Mouse (Mus musculus): Measurements from ENCODE around the gene Capn1. TPM values are rescaled to one million over a fixed set of nuclear protein-coding genes. Genes with fewer than 3 reads are reported as not detected.

Capn1 gene
- polyA plus RNA-seq, 1 experiment from 2014 or later: 6.8 TPM

DNA sequence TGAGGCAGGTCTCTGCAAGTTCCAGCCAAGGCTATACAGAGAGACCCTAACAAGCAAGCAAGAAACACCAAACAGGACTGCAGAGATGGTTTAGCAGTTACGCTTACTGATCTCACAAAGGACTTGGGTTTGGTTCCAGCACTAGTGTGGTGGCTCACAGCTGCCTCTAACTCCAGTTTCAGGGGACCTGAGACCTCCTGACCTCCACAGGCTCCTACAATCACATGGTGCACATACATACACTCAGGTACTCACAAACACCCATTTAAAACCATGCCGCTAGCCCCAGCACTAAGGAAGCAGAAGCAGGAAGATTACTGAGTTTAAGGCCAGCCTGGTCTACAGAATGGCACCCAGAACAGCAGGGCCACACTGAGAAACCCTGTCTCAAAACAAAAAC lies 50.9 kb downstream of the Capn1 start:
- 87% methylated on average over 2 of the region's 2 CpGs for WGBS (ENCODE audit: insufficient replicate concordance)

DNA sequence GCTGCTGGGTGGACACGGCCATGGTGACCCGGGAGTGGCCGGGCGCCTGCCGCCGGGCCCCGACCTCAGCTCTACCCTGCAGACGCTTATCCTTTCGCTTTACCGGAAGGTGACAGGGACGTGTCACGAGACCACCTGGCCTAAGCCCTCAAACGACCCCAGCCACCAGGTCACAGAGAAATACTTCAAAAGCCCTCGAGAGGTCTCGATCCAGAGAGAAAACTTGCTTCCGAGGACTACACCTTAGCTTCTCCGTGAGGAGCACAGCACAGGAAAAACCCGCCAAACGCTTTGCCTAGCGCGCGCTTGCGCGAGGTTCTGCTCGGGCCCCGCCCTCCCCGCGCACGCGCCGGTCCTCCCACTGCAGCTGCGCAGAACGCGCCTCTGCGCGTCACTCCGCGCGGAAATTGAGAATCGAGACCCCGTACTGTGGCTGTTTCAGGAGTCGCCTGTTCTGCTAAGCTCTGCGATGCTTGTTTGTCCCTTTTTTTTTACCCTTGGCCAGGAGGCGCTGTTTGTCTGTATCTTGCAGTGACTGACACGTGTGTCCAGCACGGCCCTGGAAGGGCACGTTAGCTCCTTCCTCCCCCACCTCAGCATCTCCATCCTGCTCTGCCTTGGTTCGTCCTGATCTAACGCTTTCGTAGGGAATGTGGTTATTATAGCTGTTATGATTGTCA lies 51.7 kb downstream of the Capn1 start, which contains the start of gene Pola2:
Gene Pola2, minus strand, starts transcription at position 320 of the 680 bp plus-strand sequence.
- Histone ChIP-seq H3K4me3 (ENCODE audit: low read depth, low read length) (peak within 1 kb of the TSS; percentile 83), H3K9me3 (ENCODE audit: low read length) (no peaks in the 10 kb centered on the region), H3K36me3 (replicated peaks; ENCODE audit: insufficient read depth, low read length) (peaks cover 12% of the 10 kb centered on the region), H3K4me2 (ENCODE audit: low read depth, low read length) (peak within 1 kb of the TSS; percentile 89), H3K27ac (ENCODE audit: low read depth) (peak within 1 kb of the TSS; percentile 75), H3K9ac (replicated peaks) (peak within 1 kb of the TSS; percentile 85), H3K4me1 (ENCODE audit: insufficient read depth) (peaks cover 36% of the 10 kb centered on the region), H3K27me3 (ENCODE audit: insufficient read depth, low read length) (no peaks in the 10 kb centered on the region)
- DNase-seq (peak; percentile 91), ATAC-seq (peak; percentile 81)
- under 1% methylated on average over 50 of the region's 50 CpGs for WGBS (ENCODE audit: insufficient replicate concordance)
- no peak for TF ChIP-seq EP300 (IDR thresholded peaks at IDR 0.05; ENCODE audit: low read depth)
- TF ChIP-seq CTCF (IDR thresholded peaks at IDR 0.05; ENCODE audit: low read depth): peak; percentile 23; the same call in 1 of the 2 replicates

More for the DNA sequence above, 50.9 kb downstream of the Capn1 start:
- Histone ChIP-seq H3K27ac (ENCODE audit: low read depth) (peak overlapping the region; percentile 75; the same call in 1 of the 2 replicates), H3K36me3 (replicated peaks; ENCODE audit: insufficient read depth, low read length) (peaks cover 5% of the 10 kb centered on the region), H3K4me1 (ENCODE audit: insufficient read depth) (peaks cover 38% of the 10 kb centered on the region), H3K27me3 (ENCODE audit: insufficient read depth, low read length) (no peaks in the 10 kb centered on the region), H3K9ac (replicated peaks) (peak overlapping the region; percentile 85), H3K9me3 (ENCODE audit: low read length) (no peaks in the 10 kb centered on the region), H3K4me3 (ENCODE audit: low read depth, low read length) (peak overlapping the region; percentile 83), H3K4me2 (ENCODE audit: low read depth, low read length) (peak overlapping the region; percentile 89)
- TF ChIP-seq EP300 (IDR thresholded peaks at IDR 0.05; ENCODE audit: low read depth) (no peak), CTCF (IDR thresholded peaks at IDR 0.05; ENCODE audit: low read depth) (no peak)
- ATAC-seq: no peak
- DNase-seq: no peak

DNA sequence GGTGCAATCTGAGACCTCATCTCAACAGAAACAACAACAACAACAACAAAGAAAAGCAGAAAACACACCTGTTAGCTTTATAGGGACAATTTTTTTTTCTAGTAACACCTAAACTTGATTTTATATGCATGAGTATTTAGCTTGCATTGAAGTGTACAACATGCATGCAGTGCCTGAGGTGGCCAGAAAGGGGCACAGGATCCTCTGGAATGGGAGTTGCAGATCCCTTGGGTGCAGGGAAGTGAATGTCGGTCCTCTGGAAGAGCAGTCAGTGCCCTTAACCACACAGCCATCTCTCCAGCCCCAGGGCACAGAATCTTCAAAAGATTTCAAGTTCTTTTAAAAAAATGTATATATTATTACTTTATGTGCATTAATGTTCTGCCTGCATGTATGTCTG lies 53.0 kb downstream of the Capn1 start:
- H3K36me3 ChIP-seq (replicated peaks; ENCODE audit: insufficient read depth, low read length): peaks cover 19% of the 10 kb centered on the region
- peak overlapping the region; percentile 83 for H3K4me3 ChIP-seq (ENCODE audit: low read depth, low read length)
- H3K9me3 ChIP-seq (ENCODE audit: low read length): no peaks in the 10 kb centered on the region
- WGBS (ENCODE audit: insufficient replicate concordance): 15% methylated on average over 1 of the region's 1 CpGs
- DNase-seq (no peak), ATAC-seq (no peak)
- H3K9ac ChIP-seq (replicated peaks): peak overlapping the region; percentile 85
- TF ChIP-seq EP300 (IDR thresholded peaks at IDR 0.05; ENCODE audit: low read depth) (no peak), CTCF (IDR thresholded peaks at IDR 0.05; ENCODE audit: low read depth) (peak; percentile 38; the same call in 1 of the 2 replicates)
- peak overlapping the region; percentile 89 for H3K4me2 ChIP-seq (ENCODE audit: low read depth, low read length)
- H3K4me1 ChIP-seq (ENCODE audit: insufficient read depth): peaks cover 31% of the 10 kb centered on the region
- 0 out of 2 replicates have a peak overlapping the region, but pooled peaks have one; percentile 17 for H3K27ac ChIP-seq (ENCODE audit: low read depth)
- H3K27me3 ChIP-seq (ENCODE audit: insufficient read depth, low read length): no peaks in the 10 kb centered on the region

DNA sequence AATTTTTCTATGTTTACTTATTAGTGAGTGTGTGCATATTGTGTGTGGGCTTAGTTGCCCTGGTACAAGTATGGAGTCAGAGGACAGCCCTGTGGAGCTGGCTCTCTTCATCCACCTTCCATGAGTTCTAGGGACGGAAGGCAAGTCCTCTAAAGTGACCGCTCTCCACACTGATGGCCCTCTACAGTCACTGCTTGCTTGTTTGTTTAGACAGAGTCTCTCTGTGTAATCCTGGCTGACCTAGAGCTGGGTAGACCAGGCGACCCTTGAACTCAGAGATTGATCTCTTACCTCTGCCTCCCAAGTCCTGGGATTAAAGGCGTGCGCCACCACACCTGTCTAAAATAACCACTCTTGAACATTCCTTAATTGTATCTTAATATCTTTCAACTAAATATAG lies 58.3 kb downstream of the Capn1 start:
- WGBS (ENCODE audit: insufficient replicate concordance): 74% methylated on average over 5 of the region's 5 CpGs
- H3K4me2 ChIP-seq (ENCODE audit: low read depth, low read length): no peak overlapping the region
- H3K4me3 ChIP-seq (ENCODE audit: low read depth, low read length): no peak overlapping the region
- DNase-seq (no peak), ATAC-seq (peak; percentile 81)
- peaks cover 46% of the 10 kb centered on the region for H3K36me3 ChIP-seq (replicated peaks; ENCODE audit: insufficient read depth, low read length)
- no peaks in the 10 kb centered on the region for H3K9me3 ChIP-seq (ENCODE audit: low read length)
- H3K4me1 ChIP-seq (ENCODE audit: insufficient read depth): peaks cover 13% of the 10 kb centered on the region
- H3K9ac ChIP-seq (replicated peaks): no peak overlapping the region
- TF ChIP-seq CTCF (IDR thresholded peaks at IDR 0.05; ENCODE audit: low read depth): no peak
- no peak for TF ChIP-seq EP300 (IDR thresholded peaks at IDR 0.05; ENCODE audit: low read depth)
- H3K27me3 ChIP-seq (ENCODE audit: insufficient read depth, low read length): no peaks in the 10 kb centered on the region
- no peak overlapping the region for H3K27ac ChIP-seq (ENCODE audit: low read depth)

DNA sequence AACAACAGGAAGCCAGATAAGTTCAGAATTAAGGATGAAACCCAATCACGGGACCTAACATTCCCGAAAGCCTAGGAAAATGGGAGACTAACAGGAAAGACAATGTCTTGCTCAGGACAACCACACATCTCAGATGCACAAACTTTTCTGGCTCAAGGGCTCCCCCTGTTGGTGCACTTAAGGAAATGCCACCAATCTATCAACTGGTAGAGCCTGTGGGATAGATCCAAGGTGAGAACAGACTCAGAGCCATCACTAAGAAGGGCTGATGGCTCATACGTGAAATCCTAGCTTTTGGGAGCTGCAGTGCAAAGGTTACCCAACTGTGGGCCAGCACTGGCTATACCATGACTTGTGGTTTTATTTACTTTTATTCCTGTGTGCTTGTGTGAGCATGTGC lies 59.0 kb downstream of the Capn1 start:
- Histone ChIP-seq H3K9ac (replicated peaks) (no peak overlapping the region), H3K36me3 (replicated peaks; ENCODE audit: insufficient read depth, low read length) (peaks cover 52% of the 10 kb centered on the region), H3K27me3 (ENCODE audit: insufficient read depth, low read length) (no peaks in the 10 kb centered on the region), H3K4me2 (ENCODE audit: low read depth, low read length) (no peak overlapping the region), H3K4me1 (ENCODE audit: insufficient read depth) (peaks cover 11% of the 10 kb centered on the region), H3K27ac (ENCODE audit: low read depth) (no peak overlapping the region), H3K9me3 (ENCODE audit: low read length) (no peaks in the 10 kb centered on the region), H3K4me3 (ENCODE audit: low read depth, low read length) (no peak overlapping the region)
- ATAC-seq: peak; percentile 58
- peak; percentile 88 for DNase-seq
- 15% methylated on average over 3 of the region's 3 CpGs for WGBS (ENCODE audit: insufficient replicate concordance)
- TF ChIP-seq CTCF (IDR thresholded peaks at IDR 0.05; ENCODE audit: low read depth): peak; percentile 96
- TF ChIP-seq EP300 (IDR thresholded peaks at IDR 0.05; ENCODE audit: low read depth): no peak

DNA sequence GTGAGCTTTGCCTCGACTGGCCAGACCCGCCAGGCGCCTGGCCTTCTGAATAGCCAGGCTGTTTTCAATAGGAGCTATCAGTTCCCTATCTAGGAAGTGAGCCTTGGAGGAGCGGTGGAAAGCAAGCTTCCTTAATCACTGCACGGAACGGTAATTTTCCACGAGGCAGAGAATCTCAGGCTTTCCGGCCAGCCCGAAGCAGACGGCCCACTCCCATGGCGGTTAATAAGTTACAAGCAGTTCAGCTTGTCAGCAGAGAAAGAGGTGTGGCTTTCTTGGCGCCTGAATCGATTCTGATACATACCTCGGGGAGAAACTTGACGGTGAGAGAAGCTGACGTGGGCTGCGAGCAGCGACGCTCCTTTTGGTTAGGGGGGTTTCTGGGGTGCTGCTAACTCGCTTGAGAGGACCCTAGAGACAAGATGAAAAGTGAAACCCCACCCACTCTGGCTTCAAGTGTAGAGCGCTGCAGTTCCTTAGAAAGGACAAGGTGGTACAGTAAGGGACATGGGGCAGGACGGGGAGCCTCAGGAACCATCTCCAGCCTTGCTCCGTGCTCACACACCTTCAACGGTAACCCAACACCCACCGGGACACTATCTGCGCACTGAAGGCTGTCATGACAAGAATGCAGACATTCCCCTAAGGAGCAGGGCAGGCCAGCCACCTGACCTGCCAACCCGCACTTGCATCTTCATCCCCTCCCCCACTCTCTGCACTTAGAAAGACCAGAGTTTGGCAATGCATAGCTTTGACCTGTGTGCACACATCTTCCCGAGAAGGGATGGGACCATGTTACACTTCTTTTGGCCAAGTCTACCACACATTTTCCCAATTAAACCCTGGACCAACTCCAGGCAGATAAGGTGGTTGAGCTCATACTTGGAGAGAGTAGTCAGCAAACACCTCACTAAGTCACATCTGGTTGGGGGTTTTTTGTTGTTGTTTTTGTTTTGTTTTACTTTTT lies 59.7 kb downstream of the Capn1 start:
- TF ChIP-seq CTCF (IDR thresholded peaks at IDR 0.05; ENCODE audit: low read depth) (no peak), EP300 (IDR thresholded peaks at IDR 0.05; ENCODE audit: low read depth) (no peak)
- no peaks in the 10 kb centered on the region for H3K9me3 ChIP-seq (ENCODE audit: low read length)
- H3K4me2 ChIP-seq (ENCODE audit: low read depth, low read length): peak overlapping the region; percentile 65
- 0 out of 2 replicates have a peak overlapping the region, but pooled peaks have one; percentile 18 for H3K27ac ChIP-seq (ENCODE audit: low read depth)
- peaks cover 11% of the 10 kb centered on the region for H3K4me1 ChIP-seq (ENCODE audit: insufficient read depth)
- no peak for DNase-seq
- ATAC-seq: no peak
- no peaks in the 10 kb centered on the region for H3K27me3 ChIP-seq (ENCODE audit: insufficient read depth, low read length)
- 66% methylated on average over 28 of the region's 28 CpGs for WGBS (ENCODE audit: insufficient replicate concordance)
- no peak overlapping the region; the same call in 1 of the 2 replicates for H3K9ac ChIP-seq (replicated peaks)
- H3K4me3 ChIP-seq (ENCODE audit: low read depth, low read length): no peak overlapping the region
- H3K36me3 ChIP-seq (replicated peaks; ENCODE audit: insufficient read depth, low read length): peaks cover 55% of the 10 kb centered on the region

Measured in liver, postnatal 0 days (tissue).